Mouse (Mus musculus) kidney, adult 11 months (tissue): ENCODE results near the gene Tex33.
"Not testable (repeated sequence)": the region's sequence is repeated elsewhere in the genome, so short reads cannot be mapped to it uniquely, and the experiment has no call there.

ENCODE experiments used
- DNase-seq: peaks from one replicate; pipeline ENCODE4 v3.0.0; 2022

The Tex33 gene

GRCm38 (mm10) chr15:78369641-78370040, 26.1 kb downstream of the Tex33 start:
- DNase-seq = no peak

DNA sequence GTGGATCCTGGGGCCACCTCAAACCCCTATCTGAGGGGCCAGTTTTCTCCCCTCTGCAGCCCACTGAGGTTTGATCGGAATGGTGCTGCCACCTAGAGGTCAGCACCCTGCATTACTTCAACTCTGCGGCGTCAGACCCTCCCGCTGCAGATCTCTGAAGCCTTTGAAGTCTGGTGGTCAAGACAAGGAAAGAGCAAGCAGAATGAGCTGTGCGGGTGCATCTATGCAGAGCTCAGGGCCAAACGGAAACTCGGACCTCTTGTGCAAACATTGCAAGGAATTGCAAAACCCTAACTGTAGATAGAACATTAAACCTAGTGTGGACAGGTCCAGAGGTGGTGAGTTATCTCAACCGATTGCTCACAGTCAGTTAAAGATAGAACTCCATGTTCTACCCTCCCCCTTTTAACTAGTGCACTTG, 26.8 kb downstream of the Tex33 start:
- DNase-seq = no peak

DNA sequence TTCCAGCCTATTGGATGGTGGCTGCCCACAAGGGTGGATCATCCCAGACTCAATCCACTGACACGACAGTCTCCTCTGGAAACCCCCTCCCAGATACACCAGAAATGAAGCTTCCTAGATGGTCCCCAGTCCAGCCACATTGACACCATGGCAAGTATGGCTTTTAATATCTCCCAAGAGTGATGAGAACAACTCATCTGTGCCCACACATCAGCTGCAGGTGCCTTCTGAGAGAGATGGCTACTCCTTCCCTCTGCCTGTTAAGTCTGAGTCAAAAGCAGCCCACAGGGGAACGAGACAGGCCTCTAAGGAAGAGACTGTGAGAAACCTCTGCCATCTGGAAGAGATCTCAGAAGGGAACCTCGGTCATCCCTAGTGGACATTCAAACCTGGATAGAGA, 27.9 kb downstream of the Tex33 start:
- no peak for DNase-seq

DNA sequence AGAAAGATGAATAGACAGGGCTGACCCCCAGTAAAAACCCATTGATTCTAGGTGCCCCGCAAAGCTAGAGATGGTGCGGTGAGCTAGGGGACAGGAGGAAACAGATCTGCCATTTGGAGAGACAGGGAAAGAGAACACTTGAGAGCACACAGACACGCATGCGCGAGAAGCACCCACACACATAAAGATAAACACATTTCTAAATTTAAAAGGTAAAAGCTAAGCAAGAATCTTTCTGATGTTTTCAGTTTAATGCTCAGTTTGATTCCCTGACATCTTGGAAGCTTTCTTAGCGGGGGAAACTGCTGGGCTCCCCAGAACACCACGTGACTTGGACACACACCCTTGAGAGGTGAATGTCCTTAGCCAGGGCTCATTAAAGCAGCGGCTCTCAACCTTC, 28.8 kb downstream of the Tex33 start:
- no peak for DNase-seq

DNA sequence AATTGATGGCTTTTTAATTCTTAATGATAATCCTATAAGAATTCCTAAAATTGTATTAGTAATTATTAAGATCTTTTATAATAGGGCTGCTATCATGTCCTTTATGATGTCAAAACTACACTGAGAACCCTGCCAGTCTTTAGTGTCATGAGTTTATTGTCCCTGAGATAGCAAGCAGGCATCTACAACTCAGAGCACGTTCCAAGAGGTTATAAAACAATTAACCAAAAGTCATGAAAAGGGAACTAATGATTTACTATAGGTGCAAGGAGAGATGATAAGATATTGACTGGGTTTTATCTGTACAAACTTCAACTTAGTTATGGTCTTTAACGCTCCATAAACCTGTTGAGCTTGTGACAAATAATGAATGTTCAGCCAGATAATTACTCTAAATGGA, 29.8 kb downstream of the Tex33 start:
- DNase-seq = no peak

DNA sequence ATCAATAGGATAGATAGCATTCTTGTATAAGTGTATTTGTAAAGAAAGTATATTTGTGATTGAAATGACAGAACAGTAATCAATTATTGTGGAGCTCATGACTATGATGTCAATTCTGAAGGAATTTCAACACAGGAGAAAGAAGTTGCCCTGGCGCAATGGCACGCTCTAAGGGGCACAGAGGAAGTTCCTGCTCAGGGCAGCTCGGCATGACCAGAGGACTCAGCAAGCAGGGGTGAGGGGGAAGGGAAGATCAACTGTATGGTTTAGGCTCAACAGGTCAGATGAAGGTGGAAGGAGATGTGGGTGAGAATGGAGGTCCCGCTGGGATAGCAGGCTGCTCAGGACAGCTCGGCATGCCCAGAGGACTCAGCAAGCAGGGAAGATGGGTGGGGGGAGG, 40.2 kb downstream of the Tex33 start:
- DNase-seq = no peak

DNA sequence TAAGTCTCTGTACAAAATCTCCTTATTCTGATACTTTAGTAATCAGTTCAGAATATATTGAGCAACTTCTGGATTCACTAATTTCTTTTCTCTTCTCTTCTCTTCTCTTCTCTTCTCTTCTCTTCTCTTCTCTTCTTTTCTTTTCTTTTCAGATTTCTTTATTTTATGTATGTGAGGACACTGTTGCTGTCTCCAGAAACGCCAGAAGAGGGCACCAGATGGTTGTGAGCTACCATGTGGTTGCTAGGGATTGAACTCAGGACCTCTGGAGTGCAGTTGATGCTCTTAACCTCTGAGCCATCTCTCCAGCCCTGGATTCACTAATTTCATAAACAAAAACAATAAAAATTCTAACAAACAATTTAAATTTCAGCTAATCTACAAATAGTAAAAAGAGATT, 40.8 kb downstream of the Tex33 start:
- DNase-seq = peak; percentile 21

GRCm38 (mm10) chr15:78351586-78352165, 44.0 kb downstream of the Tex33 start:
- no peak for DNase-seq

DNA sequence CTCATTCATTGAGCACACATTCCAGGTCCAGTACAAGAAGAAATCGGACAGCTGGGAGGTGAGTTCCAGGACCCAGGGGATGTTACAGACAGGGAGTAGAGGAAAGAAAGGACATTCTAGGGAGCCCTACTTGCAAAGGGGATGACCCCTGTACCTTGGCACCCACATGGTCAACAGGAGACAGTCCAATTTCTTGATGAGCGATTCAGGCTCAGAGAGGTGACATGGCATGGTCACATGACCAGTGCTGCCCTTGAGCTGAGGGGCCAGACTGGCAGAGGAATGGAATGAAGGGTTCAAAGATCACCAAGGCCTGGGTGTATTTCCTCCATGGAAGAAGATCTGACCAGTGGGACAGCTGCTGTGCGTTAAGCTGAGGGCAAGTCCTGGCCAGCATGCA, 51.1 kb downstream of the Tex33 start:
- DNase-seq = peak; percentile 74

DNA sequence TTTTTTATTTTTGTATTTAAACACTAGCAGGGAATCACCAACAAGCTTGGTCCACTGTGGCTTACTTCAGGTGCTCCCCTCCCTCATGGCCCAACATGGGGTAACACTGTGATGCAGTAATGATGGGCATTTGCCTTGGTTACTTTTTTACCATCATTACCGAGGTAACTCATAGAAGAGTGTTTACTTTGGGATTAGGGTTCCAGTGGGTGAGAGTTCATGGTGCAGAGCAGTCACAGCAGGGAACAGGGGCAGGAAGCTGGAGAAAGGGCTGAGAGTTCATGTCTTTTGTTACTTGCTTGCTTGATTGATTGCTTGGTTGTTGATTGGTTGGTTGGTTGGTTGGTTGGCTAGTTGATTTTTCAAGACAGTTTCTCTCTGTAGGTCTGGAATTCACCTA, 52.0 kb downstream of the Tex33 start:
- no peak for DNase-seq

GRCm38 (mm10) chr15:78340919-78341318, 54.8 kb downstream of the Tex33 start:
- not testable (repeated sequence) for DNase-seq

- peak; percentile 19 for DNase-seq
These were observed 55.9 kb downstream of the Tex33 start for GRCm38 (mm10) chr15:78339627-78340423.

DNA sequence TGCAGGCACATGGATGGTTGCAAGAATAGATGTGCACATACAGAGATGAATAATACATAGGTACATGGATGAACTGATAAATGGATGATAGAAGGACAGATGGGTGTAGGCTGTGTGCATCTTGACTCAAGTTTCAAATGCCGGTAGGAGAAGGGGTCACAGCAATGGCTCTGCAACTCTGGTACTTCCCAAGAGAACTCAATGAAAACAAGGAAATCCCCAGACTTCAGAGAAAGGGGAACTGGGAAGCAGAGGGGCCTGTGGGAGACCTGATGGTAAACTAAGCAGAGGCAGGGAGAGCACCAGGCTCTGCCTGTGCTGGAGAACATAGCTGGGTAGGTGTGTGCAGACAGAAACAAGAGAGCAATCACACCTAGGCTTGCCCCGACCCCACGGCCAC, 61.3 kb downstream of the Tex33 start:
- DNase-seq = no peak

DNA sequence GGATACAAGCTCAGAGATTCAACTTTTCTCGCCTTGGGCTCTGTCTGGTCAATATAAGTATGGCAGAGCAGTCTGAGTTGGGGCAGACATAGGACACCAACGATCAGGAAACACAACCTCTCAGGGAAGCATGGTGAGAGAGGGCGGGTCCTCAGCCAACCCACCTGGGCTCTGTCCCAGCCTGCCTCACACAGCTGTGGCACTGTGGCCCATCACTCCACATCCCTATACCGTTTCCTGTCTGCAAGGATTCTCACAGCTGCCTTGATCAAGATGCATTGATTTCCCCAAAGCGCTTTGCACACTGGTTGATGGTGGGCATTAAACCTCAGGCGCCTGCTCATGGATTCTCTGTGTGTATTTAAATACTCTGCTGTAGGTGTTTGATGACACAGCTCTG, 62.7 kb downstream of the Tex33 start:
- DNase-seq = no peak

GRCm38 (mm10) chr15:78331523-78332340, 64.0 kb downstream of the Tex33 start:
- no peak for DNase-seq

GRCm38 (mm10) chr15:78330706-78331105, 65.0 kb downstream of the Tex33 start:
- DNase-seq = no peak

GRCm38 (mm10) chr15:78329972-78330371, 65.7 kb downstream of the Tex33 start:
- DNase-seq = not testable (repeated sequence)

DNA sequence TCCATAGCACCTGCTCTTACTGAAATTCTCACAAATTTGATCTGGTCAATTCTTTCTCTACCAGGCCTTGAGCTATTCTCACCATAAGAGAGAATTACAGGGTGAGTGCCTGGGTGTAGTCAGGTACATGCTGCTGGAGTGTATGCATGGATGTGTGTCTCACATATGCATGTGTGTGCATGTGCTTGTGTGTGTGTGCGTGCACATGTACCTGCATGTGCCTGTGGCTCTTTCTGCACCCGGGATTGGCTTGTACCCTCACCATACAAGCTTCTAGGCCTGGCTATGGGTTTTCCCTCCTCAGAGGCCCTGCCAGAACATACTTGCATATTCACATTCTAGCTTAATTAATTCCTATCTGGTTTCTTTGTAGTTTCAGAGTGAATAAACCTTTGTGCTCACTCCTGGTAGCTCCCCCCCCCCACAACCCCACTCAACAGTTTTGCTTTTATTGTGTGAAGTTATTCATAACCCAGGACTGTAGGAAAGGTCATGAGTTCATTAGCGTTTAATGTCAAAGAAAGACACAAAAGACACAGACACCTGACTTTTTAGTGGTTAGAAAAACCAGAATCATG, 67.1 kb downstream of the Tex33 start:
- DNase-seq = no peak
